Mouse (Mus musculus) 3T3-L1 (cell line): Measurements from ENCODE around the gene She.

Source experiments
- DNase-seq: peaks from one replicate; pipeline ENCODE4 v3.0.0-alpha.2; 2015; ENCODE audit warnings: low read depth, low spot score

Gene She

DNA sequence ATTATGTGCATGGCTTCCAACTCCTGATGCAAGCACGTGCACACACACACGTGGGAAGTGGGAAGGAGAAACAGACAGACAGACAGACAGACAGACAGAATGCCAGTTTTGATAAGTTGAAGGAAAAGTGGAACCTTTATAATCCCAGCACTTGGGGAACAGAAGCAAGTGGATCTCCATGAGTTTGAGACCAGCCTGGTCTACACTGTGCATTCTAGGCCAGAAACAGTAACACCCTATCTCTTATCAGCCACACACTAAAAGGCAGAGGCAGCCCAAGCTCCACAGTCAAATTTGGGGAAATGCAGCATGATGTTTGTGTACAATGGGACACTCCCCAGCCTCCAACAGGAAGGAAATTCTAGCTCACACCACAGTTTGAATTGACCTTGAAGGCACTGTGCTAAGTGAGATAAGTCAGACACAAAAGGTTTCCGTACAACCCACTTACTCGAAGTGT lies 52.4 kb downstream of the She start:
- DNase-seq: no peak

DNA sequence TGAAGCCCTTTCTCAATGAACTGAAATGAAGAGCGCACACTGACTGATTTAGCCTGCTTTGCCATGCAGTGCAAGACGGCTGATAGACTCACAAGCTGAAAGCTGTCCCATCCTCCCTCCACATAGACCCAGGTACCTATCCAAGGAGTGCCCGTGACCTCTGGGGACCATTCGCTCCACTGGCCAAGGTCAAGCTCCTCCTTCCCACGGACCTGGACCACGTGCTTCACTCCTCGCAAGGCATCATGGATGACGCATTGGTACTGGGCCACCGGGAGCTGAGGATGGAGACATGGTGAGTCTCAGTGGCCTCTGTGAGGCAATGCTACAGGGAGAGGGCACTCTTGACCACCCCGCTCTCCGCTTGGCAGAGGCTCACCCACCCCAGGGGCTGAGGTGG lies 54.6 kb downstream of the She start:
- no peak for DNase-seq

- DNase-seq: no peak
Observed at GRCm38 (mm10) chr3:89887582-89888230, 56.5 kb downstream of the She start.

GRCm38 (mm10) chr3:89889841-89890430 lies 58.8 kb downstream of the She start:
- no peak for DNase-seq

GRCm38 (mm10) chr3:89891696-89892095 lies 60.5 kb downstream of the She start:
- no peak for DNase-seq

- DNase-seq: no peak
Observed at GRCm38 (mm10) chr3:89892517-89893106, 61.4 kb downstream of the She start.

DNA sequence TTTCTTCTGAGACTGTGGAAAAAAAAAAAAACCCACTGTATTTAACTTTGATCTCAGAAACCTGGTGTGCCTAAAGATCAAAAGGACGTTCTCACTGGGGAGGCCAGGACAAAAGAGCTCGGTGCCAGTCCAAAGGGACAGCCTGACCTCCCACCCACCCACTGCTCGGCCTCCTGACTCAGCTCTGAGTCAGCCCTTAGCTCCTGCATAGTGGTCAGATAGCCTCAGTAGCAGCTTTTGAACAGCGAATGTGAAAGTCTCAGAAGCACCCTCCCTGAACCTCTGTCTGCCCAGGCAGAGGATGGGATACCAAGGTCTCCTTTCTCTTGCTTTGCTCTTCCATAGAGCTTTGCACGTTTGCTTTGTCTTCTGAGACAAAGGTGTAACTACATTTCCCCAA lies 65.4 kb downstream of the She start:
- peak; percentile 90 for DNase-seq

DNA sequence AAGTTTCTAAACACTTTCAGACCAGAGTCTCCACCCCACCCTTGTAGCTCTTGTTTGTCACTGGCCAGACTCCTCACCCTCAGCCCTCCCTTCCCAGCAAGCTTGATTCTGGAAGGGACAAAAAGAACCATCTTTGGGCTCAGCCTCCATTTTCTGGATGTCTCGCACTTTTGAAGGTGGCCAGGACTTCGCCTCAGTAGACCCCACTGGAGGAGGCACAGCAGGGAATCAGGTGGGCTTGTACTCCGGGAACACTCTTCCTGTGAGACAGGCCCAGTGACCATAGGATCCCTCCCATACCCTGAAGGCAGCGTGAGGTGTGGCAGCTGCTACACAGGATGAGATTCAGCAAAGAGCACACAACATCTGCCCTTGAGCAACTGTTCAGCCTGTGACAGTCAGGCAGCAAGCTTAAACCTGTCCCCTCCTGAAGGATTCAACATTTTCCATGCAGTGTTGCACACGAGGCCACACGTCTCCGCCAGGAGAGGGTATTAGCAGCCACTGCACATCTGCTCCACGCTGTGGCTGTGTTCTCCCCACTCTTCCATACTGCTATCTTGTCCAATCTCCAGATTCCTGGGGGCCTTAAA lies 66.1 kb downstream of the She start:
- DNase-seq: peak; percentile 52

DNA sequence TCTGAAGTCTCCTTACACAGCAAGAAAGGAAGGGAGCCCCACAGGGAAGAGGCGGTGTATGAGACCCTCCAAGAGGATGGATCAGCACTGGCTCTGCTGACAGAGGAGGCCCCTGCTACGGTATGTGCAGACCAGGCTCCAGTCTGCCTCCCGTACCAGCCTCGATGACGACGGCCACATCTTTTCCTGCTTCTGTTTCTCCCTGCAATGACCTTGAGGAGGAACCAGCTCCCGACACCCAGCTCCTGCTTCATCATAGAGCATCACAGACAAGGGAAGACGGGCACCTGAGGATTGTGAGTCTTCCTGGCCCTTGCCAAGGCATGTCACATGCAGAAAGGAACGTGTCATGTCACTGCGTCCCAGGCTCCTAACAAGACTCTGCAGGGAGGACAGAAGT lies 66.8 kb downstream of the She start:
- DNase-seq: no peak

- peak; percentile 65 for DNase-seq
Observed at GRCm38 (mm10) chr3:89898870-89899510, 67.8 kb downstream of the She start.

GRCm38 (mm10) chr3:89899511-89899908 lies 68.3 kb downstream of the She start:
- no peak for DNase-seq

DNA sequence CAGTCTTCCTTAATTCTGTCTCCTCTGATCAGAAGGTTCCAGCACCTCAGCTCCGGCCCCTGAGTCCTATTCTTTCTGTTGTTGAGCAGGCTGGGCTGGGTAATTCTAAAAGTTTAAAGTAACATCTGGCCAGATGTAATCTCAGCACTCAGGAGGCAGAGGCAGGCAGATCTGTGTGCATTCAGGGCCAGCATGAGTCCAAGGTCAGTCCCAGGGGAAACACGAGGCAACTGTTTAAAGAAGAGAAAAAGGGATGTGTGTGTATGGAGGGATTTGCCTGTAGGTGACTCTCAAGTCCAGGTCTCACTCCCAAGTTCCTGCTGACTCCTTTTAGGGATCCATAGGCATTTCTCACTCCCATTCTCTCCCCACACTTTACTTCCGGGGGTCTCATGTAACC lies 76.7 kb downstream of the She start:
- DNase-seq: no peak
